Mouse (Mus musculus): ENCODE data around the gene Megf11. TPM values are rescaled to one million over a fixed set of nuclear protein-coding genes. Genes with fewer than 3 reads are reported as not detected.
"Not testable (repeated sequence)": the region's sequence is repeated elsewhere in the genome, so short reads cannot be mapped to it uniquely, and the experiment has no call there.

Gene Megf11
- total RNA-seq, 2 experiments from 2014 or later, result 16.3 to 16.7 TPM

DNA sequence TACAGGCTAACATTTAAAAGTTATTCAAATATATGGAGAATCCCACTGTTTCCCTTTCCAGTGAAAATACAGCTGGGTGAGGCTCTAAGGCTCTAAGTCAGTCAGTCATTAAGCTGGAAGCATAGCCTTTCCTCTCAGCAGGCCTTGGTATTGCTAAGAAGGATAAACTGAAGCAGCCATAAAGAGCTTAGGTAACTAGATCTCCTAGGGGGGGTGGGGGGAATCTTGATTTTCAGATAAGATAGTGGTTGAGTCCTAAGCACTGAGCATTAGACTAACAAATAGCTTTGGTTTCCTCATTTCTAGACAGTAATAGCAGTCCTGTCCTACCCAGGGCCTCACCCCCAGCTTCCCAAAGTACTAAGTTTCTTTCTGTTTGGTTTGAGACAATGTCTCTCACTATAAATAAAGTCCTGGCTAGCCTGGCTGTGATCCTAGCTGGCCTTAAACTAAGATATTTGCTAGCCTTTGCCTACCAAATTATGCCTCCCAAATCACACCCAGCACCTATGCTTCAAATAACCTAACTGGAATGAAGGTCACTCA, 318.1 kb downstream of the Megf11 start:
- no peak for DNase-seq

DNA sequence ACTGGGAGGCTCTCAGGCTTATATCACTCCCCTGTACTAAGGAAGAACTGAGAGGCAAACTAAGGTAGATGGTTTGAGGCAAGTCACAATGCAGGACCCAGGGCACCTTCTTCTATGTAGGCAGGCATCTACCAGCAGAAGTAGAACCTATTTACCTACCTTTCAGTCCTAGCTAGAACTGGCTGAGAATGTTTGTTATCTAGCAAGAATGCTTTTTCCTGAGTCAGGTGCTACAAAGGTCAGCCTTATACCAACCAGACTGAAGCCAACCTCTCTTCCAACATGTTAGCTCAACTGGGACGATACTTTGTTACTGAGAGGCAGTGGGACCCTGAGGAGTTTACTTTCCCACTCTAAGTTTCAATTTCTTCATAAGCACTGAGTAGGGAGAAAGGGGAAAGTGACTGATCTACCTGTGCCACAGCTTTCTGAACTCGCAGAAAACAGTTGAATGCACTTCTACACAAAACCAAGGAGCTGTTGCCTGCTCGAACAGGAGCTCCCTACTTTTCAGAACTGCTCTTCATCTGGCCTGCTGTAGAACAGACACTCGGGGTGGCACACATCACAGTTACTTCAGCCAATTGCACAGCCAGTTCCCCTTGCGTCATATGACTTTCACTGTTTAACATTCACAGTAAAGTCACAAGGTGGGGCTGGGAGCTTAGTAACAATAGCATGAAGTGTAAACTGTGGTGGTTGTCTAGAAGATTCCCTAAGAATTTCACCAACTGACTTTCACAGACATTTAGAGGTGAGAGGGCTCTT, 318.8 kb downstream of the Megf11 start:
- DNase-seq, result no peak

DNA sequence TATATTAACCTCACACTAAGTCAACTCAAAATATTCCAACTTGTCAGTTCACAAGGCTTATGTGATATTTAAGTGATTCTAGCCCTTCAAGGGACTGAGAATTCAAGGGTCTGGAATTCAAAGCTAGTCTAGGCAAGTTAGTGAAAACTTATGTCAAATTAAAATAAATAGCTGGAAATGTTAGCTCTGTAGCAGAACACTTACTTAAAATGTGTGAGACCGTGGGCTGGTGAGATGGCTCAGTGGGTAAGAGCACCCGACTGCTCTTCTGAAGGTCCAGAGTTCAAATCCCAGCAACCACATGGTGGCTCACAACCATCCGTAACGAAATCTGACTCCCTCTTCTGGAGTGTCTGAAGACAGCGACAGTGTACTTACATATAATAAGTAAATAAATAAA, 324.9 kb downstream of the Megf11 start:
- not testable (repeated sequence) for DNase-seq

DNA sequence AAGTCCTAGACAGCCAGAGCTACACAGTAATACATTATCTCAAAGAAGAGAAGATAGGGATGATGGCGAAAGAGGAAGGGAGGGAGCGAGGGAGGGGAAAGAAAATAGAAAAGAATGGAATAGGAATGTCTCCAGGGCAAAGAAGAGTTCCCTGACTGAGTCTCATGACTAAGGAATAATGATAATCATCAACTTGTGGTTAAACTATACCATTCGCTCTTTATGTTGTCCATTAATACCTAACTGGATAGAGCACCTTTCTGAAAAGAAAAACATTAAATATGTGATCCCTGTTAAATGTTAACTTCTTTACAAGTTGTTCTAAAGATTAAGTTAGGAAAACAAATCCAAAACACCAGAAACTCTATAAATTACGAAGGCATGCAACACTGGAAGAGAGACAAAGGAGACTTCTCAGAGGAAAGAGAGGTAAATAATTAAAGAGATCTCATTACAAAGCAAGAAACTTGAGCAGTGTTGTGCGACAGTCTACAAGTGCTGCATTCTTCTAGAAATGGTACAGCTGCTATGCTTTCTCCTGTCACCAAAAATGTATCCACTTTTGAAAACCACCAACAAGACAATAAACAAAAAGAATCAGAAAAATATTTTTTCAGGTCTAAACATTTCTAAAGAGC, 334.2 kb downstream of the Megf11 start:
- no peak for DNase-seq

DNA sequence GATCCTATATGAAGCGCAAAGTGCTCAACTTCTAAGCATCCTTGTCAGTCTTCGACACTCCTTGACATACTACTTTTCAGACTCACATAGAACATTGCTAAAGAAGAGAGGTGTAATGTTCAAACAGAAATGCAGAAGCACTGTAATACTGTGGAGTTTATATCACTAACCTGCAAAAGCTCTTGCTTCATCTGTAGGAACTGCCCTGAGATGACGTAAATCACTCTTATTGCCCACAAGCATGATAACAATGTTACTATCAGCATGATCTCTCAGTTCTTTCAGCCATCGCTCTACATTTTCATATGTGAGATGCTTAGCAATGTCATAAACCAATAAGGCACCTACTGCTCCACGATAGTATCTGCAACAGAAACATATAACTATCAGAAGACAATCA, 341.0 kb downstream of the Megf11 start:
- DNase-seq, result no peak

DNA sequence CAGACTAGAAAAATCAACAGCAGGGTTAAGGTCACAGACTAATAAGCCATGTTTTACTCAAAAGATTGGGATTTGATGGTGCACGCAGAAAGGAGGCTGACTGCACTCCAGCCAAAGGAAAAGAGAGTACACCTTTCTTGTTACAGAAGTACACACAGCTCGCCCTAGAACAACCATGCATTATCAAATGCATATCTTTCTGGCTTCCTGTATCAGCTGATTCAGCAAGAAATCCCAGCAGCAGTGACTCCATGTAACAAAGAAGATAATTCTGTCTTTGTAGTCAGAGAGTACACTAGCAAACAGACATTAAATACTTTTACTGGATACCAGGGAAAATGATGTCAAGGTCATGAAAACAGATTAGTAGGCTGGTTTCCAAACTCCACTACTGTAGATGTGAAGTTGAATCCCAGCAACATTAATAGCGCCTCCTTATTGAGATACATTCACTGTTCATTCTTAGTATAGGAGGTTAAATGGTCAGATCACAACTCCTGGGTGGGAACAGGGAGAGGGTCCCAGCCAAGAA, 345.7 kb downstream of the Megf11 start:
- DNase-seq, result no peak

DNA sequence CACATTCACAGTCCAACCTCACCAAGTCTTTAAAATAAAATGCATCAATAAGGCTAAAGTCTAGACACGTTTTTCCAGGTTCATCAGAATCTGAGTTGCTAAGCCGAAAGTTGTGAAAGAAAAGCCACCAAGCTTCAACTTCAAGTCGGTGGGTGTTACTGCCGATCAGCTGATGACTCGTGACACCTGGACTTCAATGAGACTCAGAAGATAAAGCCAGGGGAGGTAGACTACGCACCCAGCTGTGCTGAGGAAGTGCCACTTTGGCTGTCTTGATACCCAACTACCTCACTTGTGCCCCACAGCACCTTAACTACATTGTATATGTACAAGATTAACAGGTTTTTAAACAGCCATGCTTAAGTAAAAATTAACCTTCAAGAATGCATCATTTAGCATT, 348.7 kb downstream of the Megf11 start:
- DNase-seq, result no peak

DNA sequence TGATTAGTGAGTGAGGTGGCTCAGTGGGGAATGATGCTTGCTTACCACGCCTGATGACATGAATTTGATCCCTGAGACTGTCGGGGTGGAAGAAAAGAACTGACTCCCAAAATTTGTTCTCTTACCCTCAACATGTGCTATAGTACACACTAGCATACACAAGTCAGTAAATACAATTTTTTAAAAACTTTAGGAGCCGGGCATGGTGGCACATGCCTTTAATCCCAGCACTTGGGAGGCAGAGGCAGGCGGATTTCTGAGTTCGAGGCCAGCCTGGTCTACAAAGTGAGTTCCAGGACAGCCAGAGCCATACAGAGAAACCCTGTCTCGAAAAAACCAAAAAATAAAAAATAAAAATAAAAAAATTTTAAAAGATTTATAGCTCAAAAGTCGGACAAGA, 349.6 kb downstream of the Megf11 start:
- DNase-seq, result not testable (repeated sequence)

DNA sequence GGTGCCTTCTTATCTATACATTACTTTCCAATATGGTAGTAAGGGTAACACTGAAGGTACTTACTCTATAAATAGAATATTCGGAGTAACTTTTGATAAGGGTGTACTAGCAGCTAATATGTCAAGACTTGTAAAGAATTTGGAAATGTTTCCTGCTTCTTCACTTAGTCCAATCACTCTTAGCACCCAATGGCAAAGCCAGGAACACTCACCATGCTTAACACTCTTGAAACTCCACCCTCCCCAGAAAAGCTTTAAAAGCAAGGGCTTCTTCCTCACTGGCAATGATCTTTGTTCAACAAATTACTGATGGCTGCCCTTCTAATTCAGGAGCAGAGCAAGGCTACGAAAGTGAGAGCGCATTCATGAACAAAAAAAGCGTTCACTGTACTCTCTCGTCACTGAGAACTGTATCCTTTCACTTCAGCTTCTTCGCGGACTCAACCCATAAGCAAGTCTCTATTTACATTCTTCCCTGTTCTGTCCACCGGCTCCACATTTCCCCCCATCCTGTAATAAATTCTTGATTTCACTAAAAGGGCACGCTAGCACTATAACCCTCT, 350.7 kb downstream of the Megf11 start:
- DNase-seq, result peak in 1 of 2 experiments; percentile 41

DNA sequence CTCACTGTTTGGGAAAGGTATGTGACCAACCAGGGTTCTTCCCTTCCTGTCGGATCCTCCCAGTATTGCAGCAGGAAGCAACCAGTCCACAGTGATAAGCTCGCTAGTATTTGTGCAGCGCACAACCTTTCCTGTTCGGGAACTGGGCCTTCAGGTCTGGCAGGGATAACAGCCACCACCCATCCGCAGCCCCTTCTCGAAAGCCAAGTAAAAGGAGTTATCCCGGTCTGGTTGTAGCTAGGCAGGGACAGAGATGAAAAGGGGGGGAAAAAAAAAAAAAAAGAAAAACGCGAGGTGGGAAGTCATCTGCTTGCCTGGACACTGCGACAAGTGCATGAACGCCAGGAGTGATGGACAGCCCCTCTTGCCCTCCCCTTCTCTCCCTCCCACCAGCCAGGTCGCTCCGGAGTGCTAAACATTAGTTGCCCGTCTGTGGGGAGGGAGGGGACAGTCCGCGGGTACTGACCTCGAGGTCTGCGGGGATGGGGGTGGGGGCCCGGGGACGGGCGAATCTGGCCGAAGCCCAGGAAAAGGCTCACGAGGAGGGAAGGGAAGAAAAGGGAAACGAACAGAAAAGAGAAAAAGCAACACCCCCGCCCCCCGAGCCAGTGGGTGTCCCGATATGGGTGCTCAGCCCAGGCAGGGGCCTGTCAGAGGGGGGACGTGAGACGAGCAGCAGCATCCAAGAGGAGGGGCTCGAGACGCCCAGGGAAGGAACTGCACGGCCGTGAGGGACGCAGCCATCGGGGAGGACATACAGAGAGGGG, 351.4 kb downstream of the Megf11 start:
- DNase-seq, result peak in 1 of 2 experiments; percentile 34

DNA sequence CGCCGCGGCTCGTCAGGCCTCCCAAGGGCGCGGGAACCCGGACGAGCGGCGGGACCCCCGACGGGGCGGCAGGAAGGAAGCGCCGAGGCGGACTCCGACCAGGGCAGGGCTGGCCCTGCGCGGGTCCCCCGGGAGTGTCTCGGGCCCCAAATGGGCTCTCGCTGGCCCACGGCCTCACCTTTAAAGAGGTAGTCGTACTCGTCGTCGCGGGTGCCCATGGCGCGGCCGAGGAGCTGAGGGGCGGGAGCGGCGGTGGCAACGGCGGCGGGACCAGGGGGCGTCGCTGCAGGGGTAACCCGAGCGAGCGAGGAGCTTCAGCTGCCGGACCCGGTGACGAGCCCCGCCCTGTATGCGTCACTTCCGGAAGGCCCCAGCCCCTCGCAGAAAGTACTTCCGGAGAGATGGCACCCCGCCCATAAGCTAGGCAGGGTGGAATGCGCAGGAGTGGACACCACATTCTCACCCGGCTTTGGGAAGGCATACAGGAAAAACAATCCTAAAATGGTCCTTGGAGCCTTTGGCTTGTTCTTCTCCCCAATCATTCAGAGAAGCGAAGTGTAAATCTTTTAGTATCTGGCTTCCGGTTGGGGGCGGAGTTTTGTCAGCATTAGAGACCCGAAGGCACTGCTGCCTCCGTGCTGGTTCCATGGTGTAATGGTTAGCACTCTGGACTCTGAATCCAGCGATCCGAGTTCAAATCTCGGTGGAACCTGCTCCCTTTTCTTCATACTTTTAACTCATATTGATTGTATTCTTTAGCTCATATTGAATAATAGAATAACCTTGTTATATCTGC, 352.2 kb downstream of the Megf11 start, which contains the start of gene Rab11a:
Gene Rab11a, minus strand, starts transcription at position 353 of the 796 bp plus-strand sequence.
- peak; percentile 95 for DNase-seq

DNA sequence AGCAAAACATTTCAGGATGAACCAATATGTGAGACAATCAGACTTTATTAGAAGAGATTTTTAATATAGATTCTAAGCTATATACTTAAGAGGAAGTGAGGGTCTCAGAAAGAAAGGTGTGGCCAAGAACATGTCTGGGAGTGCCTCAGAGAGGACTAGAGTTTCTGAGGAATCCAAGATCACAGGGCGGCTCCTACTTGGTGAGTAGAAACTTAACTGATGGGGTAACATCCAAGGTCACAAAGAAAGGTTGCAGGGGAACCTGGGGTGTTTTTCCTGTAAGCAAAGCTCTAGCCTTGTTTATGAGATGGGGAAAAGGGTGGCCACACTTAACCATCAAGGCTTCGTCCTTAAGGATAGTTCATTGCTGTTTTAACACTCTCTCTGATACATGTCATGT, 353.6 kb downstream of the Megf11 start:
- DNase-seq, result no peak

DNA sequence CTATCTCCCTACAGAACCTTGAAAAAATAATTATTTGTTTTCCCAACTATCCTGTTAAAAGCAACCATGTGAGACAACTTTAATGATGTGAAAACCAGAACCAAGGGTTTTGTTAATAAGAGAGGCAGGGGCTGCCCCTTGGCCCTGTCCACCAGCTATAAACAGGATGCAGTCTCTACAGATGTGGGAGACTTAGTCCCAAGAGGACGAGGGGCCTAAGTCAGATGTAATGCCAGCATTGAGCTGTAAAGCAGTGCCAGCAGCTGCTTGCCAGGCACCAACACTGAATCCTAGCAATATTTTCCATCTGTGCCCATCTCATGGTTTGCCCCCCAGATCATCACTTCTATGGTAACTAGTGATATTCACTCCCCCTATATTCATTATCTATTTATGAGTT, 357.0 kb downstream of the Megf11 start:
- DNase-seq, result no peak

DNA sequence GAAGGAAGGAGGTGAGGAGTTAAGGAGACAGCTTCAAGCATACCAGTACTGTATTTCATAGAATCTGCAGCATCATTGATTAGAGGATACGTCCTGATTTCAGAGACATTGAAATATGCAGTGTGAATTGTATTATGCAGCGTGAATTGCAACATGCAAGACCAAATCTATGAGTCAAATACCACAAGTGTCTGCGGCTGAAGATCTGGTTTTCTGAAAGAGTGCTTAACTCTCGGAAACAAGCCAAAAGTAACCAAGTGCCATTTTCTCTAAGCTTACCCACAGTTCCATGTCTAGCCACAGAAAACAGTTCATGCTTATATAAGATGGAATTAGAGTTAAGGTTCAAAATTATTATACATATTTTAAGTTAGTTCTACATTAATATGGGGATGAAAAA, 362.3 kb downstream of the Megf11 start:
- DNase-seq, result no peak

DNA sequence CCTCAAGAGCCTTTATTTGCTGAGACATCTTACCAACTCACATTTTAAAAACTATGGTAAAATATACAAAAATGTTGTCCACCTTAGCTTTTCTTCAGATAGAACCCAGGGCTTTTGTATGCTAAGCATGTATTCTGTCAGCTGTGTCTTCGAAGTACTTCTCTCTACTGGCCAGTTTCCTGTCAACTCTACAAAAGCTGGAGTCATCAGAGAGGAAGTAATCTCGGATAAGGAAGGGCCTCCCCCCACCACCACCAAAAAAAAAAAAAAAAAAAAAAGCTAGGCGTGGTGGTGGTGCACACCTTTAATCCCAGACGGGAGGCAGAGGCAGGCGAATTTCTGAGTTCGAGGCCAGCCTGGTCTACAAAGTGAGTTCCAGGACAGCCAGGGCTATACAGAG, 363.9 kb downstream of the Megf11 start:
- DNase-seq, result no peak

DNA sequence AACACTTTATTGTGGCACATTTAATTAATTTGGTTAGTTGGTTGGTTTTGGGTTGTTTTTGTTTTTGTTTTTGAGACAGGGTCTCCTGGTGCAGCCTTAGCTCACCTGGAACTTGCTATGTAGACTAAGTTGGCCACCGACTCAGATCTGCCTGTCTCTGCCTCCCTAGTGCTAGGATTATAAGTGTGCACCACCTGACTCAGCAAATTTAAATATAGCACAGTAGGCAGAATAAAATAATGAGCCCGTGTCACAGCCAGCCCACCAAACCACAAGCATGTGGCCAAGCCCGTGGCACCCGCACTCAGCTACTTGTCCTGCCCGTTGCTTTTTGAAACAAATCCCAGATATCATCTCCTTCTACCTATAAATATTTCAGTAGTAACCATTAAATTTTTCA, 367.1 kb downstream of the Megf11 start:
- no peak for DNase-seq

DNA sequence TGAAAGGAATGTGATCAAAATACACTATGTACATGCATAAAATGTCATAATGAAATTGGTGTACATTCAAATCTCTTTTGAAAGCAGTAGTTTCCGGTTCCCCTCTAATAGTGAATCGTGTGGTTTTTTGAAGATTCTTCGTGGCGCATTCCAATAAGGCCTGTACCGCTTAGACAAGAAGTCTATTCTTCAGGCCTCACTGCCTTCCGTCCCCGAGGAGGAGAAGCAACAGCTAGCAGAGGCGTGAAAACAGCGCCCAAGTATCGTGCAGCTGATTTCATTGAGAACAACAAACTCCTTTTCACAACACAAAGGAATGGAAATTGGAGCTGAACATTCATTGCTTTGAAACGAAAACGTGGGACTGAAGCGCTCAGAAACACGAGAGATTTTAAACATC, 372.6 kb downstream of the Megf11 start:
- no peak for DNase-seq

Data from layer of hippocampus, postnatal 36 days (tissue).